Mouse (Mus musculus): ENCODE data around the gene Hook1.
"Not testable (repeated sequence)": the region's sequence is repeated elsewhere in the genome, so short reads cannot be mapped to it uniquely, and the experiment has no call there.

Gene Hook1

GRCm38 (mm10) chr4:95966928-95967724 is at the start of gene Hook1:
Gene Hook1 (plus strand): TSS chr4:95967240.
- DNase-seq: peak; percentile 94 to 97

DNA sequence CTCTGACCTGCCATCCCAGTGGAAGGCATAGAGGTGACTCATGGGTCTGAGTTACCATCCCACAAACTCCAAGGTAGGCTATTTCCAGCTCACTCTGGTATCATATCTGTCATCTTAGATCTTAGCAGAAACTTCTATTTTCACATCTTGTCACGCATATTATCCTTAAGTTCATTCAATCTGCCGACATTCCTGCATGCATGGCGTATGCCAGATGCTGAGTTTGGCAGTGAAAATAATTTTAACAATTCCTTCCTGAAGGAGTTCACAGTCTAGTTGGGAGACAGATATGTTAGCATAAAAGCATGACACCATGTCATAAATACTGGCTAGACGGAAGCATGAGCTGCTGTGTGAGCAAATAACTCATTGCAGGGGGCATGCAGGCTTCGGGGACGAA is 49.3 kb upstream of the Hook1 start:
- DNase-seq: no peak

- DNase-seq: no peak
These were observed 46.6 kb upstream of the Hook1 start for GRCm38 (mm10) chr4:95920448-95920847.

GRCm38 (mm10) chr4:95924210-95925184 is 42.5 kb upstream of the Hook1 start:
- DNase-seq: peak; percentile 75 to 80

DNA sequence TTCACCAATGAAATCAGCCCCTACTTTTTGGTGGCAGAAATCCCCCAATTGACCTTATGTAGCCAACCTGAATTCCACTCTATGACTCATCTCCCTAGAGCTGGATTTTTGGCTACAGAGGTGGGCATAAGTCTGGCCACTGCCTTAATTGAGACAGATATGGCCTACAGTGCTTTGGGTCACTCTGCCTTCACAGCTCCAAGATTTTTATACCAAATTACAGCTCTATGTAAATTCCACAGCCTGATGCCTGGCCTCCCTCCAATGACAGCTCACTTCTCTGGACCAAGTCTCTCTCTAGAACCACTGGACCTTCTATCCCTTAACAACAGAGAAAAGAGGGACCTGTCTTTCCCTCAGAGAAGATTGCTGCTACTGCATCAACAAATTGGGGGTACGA is 38.2 kb upstream of the Hook1 start:
- no peak for DNase-seq

- DNase-seq: no peak
These were observed 37.1 kb upstream of the Hook1 start for GRCm38 (mm10) chr4:95929936-95930335.

- no peak for DNase-seq
These were observed 35.7 kb upstream of the Hook1 start for GRCm38 (mm10) chr4:95931331-95931730.

GRCm38 (mm10) chr4:95933801-95934356 is 33.2 kb upstream of the Hook1 start:
- DNase-seq: no peak

DNA sequence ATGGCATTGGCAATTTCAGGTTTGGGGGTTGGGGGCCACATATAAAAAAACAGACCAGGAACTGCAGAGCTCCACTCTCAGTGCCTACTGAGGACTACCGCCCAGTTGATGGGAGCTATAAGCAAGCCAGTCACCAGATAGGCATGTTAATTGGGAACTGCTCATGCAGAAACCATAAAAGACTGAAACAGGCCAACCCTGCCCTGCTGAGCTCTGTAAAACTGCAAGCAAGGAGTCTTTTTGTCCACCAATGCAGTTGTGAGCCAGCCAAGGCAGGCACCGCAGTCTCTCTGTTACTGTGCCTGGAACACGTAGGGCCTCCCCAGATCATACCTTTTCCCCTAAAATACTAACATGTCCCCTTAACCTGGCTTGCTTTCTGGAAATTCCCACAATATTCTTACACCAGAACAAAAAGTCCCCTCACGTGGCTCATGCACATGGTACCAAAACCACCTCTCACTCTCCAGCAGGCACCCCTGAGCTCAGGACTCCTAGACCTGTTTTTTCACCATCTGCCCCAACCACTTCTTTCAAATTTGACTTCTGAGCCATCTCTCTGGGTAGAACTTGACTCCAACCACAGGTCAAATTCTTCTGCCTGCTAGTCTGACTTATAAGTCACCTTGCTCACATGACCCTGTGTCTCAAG is 32.5 kb upstream of the Hook1 start:
- no peak for DNase-seq

GRCm38 (mm10) chr4:95938701-95939100 is 28.3 kb upstream of the Hook1 start:
- no peak for DNase-seq

GRCm38 (mm10) chr4:95947896-95948295 is 19.1 kb upstream of the Hook1 start:
- DNase-seq: no peak

DNA sequence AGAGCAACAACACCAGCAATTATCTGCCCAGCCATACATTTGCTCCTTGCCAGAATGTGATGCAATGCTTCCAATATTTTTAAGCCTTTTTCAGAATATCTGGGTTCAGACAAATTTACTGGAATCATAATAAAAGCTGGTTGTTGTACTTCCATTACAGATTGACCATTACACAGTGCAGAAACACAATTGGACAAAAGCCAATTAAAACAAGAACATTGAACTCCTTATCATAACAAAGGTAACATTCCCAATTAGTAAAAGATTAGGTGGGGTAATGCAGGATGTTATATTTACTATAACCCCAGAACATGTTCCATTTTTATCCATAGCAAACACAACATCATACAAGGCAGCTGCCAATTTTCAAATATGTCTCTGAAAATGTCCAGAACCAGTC is 13.7 kb upstream of the Hook1 start:
- DNase-seq: no peak

GRCm38 (mm10) chr4:95982221-95982620 is 15.2 kb downstream of the Hook1 start:
- not testable (repeated sequence) for DNase-seq

DNA sequence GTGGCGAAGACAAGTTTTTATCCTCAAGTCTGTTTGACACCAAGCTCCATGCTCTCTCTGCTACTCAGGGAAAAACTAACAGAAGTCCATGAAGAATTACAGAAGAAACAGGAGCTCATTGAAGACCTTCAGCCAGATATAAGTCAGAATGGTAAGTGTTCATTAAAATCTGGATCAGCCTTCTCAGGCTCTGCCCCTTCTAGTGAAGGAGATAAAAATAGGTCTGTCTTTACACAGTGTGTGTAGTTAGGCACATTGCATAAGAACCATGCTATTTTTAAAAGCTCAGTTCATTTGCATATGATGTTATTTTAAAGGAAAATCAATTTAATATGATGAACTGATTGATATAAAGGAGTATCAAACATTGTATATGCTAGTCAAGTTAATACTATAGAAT is 49.8 kb downstream of the Hook1 start:
- no peak for DNase-seq

GRCm38 (mm10) chr4:96022803-96023202 is 55.8 kb downstream of the Hook1 start:
- DNase-seq: no peak

DNA sequence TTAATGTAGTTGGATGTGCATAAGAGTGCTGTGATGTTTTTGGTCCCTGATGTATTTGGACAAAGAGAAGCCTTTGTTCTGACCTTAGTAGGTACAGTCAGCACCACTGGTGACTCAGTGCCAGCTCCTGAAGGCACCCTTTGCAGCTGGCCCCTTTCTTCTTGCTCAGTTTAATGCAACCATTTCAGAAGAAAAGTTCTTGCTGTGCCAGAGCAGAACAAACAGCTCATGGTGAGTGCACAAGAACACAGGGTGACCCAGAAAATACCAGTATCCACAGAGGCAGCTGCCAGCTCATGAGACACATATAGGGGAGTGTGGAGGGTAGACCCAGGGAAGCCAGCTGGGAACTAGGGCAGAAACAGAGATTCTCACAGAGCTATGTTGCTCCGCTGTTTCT is 61.4 kb downstream of the Hook1 start:
- no peak for DNase-seq

- DNase-seq: no peak
These were observed 93.1 kb downstream of the Hook1 start for GRCm38 (mm10) chr4:96060106-96060505.

DNA sequence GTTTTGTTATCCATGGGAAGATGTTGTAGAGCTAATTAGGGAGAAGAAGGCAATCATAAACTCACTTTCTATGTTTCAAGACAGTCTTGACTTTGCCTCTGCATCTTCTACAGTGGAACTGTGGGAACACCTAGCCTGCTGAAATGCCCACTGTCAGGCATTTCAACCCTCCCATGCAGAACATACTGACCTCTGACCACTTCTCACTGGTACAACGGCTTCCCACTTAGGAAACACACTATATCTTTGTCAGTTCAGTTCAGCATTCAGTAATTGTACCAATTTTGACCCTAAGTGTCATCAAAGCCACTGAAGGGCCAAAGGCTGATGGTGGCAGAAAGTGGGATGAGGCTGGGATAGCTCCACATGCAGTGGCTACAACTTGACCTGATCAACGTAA is 95.0 kb downstream of the Hook1 start:
- no peak for DNase-seq

Measured in thymus, postnatal 36 days (tissue).